Mouse (Mus musculus): ENCODE data around the gene Enam.
"Not testable (repeated sequence)": the region's sequence is repeated elsewhere in the genome, so short reads cannot be mapped to it uniquely, and the experiment has no call there.

The Enam gene

DNA sequence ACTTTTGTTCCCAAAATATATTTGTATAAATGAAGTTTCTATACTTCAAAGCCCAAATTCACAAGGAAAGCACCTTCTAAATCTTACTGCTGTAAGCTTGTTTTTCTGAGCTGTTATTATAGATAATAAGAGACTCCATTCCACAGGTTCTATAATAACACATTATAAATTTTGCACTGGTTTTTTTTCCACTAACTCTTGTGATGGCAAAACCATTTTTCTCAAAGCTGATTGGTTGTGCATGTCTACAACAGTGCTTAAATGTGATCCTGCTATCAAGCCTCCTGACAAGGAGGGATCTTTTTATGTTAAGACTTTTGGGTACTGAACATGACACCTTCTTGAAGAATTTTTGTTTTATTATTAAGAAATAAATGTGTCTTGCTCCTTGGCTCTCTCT is at the start of gene Enam:
Enam (plus strand) TSS at position 301 of the 400 bp plus-strand sequence.
- DNase-seq (ENCODE audit: extremely low read depth, low read depth) = no peak

DNA sequence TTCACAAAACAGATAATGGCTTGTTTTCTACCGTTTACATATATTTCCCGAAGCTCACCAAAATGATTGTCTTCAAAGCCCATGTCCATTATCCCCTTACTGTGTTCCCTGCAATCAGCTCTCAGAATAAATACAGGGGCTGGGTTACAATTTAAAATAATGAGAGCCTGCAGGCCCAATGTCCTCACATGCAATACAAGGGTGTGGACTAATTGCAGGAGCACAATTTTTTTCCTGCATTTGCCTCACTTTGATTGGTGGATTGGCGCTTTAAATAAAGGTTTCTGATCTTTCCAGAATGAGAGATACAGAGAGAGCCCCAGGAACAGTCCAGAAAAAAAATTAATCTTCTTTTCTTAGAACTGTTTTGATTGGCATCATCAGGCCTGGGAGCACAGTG is 32.1 kb upstream of the Enam start, which contains the start of gene Ambn:
Ambn (plus strand) TSS at position 301 of the 400 bp plus-strand sequence.
- no peak for DNase-seq (ENCODE audit: extremely low read depth, low read depth)

DNA sequence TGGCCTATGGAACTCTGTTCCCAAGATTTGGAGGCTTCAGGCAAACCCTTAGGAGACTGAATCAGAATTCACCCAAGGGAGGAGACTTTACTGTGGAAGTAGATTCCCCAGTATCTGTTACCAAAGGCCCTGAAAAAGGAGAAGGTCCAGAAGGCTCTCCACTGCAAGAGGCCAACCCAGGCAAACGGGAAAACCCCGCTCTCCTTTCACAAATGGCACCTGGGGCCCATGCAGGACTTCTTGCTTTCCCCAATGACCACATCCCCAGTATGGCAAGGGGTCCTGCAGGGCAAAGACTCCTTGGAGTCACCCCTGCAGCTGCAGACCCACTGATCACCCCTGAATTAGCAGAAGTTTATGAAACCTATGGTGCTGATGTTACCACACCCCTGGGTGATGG is 20.3 kb upstream of the Enam start:
- no peak for DNase-seq (ENCODE audit: extremely low read depth, low read depth)

DNA sequence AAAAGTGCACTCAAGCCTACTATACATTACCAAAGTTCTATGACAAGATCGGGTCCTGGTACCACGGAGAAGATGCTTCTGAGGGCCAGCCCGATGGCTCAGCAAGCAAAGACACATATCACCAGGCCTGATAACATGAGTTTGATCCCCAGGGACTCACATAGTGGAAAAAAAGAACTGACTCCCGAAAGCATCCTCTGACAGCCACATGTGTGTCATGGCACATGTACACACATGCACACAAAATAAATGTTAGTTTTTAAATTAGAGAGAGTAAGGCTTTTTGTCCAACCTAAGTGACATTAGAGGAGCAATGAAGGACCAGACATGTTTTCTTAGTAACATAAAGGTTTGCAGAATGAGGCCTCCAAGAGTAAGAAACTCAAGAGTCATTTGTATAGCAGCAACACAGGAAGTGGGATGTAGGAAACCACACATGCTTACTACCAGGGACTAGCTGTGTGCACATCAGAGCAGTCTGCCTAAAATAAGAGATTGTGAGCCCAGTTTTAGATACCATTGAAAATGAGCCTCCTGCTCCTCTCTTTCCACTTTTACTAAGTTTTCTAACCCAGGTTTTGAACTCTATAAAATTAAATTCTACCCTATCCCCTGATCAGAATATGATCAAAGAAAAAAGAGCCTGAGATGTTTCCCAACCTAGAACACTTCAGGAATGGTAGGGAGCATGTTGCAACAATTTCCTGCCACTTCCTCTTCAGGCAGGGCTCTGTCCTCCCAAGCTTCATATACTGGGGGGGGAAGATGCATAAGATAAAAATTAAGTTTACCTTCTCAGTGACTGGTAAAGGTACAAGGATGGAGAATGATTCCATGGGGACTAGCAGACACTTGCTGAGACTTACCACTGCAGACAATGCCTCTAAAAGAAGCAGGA is 18.7 kb upstream of the Enam start:
- DNase-seq (ENCODE audit: extremely low read depth, low read depth) = no peak

DNA sequence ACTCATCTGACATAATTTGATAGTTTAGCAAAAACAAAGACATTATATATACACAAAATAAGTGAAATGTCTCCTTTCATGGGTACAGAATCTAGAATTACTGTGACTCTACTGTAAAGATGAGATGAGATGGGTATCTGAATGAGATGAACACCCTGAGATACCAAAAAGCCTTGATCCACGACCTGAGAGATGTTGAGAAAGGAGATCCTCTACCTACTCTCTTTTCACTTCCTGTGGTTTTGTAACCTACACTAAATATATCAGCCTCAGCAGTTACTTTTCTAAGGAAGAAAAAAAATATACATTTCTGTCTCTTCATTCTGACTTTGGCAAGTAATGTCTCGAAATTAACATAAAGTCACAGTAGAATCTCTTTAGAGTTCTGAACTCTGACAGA is 1.2 kb downstream of the Enam start:
- no peak for DNase-seq (ENCODE audit: extremely low read depth, low read depth)

DNA sequence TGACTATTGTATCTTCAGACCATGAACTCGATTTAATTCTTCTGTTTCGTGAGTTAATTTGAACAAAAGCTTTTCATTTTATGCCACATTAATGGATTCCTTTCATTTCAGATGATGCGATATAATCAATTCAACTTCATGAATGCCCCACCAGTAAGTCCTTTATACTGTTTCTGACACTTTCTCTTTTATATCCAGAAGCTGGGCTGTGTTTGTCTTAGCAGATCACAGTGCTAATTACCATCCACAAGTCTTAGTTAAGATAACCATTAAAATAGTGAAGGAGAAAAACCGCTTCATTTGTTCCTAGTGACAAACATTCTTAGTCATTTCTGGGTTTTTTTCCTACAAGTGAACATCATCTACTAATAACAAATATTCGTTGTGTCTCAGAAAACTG is 3.3 kb downstream of the Enam start:
- no peak for DNase-seq (ENCODE audit: extremely low read depth, low read depth)

DNA sequence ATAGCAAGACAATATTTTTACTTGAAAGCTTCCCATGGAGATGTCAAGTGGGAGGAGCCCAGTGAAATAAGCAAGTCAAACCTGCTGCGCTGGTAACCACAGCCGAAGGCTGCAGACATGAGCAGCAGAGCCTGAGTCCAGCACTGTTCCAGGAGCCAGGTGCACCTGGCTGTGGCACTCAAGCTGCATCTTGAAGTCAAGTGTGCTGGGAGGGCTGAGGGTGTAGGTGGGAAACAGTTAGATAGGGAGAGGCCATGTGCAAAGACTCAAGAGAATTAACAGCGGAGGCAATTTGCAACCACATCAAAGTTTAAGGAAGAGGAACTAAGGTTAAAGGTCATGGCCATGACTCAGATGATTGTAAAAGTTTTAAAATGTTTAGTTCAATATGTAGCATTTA is 12.0 kb downstream of the Enam start:
- no peak for DNase-seq (ENCODE audit: extremely low read depth, low read depth)

DNA sequence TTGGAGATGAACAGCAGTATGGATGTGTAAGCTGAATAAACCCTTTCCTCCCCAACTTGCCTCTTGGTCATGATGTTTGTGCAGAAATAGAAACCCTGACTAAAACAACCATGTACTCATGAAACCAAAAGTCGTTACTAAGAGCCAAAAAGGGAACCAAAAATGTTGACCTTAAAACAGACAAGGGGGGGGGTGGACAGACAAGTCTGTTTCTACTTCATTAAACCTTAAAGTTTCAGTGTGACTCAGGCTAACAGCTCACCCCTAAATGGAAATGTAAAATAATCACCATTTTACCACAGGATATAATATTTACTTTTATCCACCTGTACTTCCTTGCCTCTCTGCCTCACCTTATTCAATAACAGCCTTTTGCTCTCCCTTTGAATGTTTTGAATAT is 20.8 kb downstream of the Enam start:
- no peak for DNase-seq (ENCODE audit: extremely low read depth, low read depth)

DNA sequence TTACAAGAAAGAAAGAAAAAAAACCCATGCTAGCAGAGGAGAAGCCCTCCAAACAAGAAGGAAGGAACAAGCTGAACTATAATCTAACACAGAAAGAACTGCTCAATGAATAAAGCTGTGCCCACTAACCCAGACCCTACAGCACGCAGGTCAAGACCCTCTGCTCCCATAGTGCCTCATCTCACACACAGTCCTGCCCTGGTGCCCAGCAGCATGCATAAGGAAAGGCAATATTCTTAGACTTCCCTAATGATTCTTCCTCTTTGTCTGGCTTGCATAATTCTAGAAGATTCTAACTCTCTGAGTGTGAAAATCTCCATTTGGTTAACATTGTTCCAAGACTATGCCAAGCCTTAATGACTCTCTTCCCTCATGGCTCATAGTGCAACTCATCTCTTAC is 21.2 kb downstream of the Enam start:
- no peak for DNase-seq (ENCODE audit: extremely low read depth, low read depth)

DNA sequence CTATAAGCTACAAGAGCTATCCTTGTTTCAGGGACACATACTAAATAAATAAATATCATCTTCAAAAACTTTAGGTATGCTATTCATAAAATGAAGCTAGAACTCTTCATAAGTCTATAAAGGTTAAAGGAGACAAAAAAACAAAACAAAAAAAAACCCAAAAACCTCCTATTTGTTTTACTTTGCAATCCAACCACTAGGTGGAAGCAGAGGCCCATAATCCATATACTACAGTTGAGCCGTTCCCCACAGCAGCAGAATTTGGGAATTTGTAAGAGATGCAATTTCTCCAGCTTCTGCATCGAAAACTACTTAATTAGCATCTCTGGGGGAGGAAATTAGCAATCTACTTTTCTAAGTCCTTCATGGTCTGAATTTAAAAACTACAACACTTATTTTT is 31.5 kb downstream of the Enam start:
- DNase-seq (ENCODE audit: extremely low read depth, low read depth) = peak; percentile 16

DNA sequence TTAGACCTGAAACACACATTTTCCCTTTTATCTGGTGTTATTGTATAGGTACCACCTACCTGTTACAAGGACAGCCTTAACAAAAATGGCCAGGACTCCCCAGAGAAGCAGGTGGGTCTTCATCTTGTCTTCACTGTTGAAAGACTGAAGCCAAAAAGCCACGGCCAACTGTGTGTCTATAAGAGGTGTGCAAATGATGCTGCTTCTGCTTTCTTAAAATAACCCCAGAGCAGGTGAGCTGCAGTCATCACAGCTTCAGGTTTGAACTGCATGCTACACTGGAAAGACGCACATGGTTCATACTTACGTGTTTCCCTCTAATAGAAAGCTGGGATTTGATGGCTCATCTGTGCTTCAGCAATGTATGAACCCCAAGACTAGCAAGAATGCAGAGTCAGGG is 39.9 kb downstream of the Enam start, which contains the start of gene Jchain:
Jchain (minus strand) TSS at position 235 of the 400 bp plus-strand sequence.
- no peak for DNase-seq (ENCODE audit: extremely low read depth, low read depth)

DNA sequence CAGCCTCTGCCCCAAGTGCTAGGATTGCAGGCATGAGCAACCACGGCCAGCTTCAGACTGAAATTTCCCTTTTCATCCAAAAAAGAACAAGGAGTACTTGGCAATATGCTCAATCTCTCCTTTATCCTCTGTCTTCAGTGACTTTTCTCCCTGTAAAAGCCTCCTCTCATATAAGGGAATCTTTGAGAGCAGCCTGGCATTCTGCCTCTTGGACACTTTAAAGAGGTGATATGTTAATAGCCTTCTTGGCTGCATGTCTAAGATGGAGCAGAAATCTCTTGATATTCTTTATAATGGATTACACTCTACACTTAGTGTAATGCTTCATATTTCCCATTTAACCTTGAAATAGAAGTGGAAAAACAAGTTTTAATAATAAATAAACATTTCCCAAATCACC is 43.1 kb downstream of the Enam start:
- DNase-seq (ENCODE audit: extremely low read depth, low read depth) = no peak

DNA sequence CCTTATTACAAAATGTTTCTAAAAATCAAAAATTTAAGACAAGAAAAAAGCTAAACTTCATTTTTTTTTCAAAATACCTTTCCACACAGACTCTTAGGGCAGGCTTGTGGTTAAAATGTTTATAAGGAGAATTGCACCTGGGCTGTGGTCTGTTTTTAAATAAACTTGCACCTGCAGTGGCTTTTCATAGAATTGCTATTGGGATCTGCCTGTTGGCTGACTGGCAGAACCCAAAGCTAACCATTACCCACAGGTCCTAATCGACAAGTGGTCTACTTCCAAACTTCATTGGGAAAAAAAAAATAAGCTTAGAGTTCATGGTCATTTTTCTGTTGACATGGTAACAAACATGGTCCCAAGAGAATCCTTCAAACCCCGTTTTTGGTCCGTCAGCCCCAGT is 46.9 kb downstream of the Enam start:
- DNase-seq (ENCODE audit: extremely low read depth, low read depth) = no peak

DNA sequence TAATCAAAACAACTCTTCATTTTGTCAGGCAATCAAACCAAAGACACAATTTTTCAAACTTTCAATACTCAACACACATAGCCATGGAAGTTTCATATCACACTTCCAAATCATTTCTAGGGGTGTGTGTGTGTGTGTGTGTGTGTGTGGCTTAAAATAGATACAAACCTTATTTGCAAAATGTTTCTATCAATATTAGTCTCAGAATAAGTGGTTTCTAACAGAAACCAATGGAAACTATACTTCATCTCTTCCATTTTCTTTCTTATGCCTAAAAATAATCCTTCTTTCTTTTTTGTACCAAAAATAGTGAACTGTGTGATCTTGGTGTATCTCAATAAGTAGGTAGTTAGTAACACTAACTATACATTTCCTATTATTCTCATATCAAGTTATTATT is 53.1 kb downstream of the Enam start:
- no peak for DNase-seq (ENCODE audit: extremely low read depth, low read depth)

DNA sequence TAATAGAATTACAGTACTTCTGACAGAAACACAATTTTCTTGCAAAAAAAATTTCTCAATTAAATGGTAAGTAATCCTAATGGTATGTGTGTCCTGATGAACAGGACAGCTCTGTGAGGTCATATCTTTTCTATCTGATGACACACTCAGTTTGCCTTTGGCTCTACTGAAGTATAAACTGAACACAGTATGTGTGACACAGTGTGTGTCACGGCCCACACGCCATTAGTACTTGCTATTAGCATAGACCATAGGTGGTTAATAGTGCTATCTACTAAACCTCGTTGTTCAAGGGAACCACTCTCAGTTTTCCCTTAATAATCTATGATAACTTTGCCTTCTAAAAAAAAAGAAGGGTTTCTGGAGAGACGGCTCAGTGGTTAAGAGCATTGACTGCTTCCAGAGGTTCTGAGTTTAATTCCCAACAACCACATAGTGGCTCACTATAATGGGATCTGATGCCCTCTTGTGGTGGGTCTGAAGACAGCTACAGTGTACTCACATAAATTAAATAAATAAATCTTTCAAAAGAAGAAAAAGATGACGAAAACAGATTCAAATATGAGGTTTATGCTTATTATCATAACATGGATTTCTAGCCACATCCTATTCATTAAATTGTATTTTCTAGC is 55.0 kb downstream of the Enam start:
- DNase-seq (ENCODE audit: extremely low read depth, low read depth) = peak; percentile 23

DNA sequence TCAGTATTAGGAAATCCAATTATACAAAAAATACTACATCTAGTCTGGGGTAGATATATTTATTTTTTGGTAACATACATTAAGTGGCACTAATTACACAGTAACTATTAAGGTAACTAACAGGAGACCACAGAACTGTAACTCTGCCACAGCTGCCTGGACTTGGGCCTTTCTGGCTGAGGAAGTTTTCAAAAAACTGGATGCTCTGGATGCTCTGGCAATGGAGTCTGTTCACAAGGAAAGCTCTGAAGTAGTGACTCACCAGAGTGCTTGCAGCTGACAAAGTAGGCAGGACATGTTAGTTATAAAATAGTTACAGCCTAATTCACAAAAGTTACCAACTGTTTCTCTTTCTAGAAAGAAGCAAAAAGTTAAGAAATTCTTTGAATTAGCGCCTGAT is 56.6 kb downstream of the Enam start:
- not testable (repeated sequence) for DNase-seq (ENCODE audit: extremely low read depth, low read depth)

DNA sequence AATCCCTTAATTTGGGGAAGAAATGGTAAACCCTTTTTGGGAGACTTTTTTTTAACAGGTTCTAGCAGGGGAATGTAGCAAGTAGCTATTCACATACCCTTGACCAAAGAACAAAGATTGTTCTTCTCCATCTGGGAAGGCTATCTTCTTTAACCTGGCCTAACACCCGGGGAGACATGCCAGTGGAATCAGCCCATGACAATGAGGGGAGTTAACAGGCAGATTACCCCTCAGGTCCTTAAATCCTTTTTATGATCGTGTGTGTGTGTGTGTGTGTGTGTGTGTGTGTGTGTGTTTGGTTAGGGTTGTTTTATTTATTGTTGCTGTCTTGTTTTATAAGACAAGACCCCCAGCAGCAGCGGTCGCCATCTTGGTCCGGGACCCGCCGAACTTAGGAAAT is 57.8 kb downstream of the Enam start:
- no peak for DNase-seq (ENCODE audit: extremely low read depth, low read depth)

DNA sequence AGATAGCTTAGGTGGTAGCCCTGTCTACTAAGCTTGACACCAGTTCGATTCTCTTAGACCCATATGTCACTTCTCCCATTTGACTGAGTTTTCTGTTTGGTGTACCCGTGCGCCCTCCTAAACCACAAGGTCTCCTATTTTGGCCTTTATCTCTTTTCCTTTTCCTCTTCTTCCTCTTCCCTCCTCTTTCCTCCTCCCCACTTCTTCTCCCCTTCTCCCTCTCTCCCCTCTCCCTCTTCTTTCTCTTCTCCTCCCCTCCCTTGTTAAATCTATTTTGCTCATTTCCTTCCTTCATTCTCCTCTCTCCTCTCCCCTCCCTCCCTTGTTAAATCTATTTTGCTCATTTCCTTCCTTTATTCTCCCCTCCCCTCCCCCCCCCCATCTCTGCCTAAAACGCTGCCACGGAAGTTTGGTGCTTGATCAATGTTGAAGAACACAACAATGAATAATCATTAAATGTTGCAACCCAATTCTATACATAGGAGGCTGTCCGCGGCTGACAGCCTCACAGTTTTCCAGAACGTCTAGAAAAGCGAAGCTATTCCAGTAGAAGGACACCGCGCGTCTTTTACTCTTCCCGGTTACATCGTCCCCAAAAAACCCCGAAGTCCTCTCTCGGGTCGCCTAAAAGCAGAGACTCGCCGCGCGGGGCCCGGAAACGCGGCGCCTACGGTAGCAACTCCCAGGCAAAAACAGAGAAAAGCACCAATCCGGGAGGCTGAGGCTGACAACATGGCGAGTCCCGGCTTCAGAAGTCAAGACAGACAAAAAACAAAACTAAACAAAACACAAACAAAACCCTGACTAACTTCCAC is 65.7 kb downstream of the Enam start:
- DNase-seq (ENCODE audit: extremely low read depth, low read depth) = peak; percentile 43

DNA sequence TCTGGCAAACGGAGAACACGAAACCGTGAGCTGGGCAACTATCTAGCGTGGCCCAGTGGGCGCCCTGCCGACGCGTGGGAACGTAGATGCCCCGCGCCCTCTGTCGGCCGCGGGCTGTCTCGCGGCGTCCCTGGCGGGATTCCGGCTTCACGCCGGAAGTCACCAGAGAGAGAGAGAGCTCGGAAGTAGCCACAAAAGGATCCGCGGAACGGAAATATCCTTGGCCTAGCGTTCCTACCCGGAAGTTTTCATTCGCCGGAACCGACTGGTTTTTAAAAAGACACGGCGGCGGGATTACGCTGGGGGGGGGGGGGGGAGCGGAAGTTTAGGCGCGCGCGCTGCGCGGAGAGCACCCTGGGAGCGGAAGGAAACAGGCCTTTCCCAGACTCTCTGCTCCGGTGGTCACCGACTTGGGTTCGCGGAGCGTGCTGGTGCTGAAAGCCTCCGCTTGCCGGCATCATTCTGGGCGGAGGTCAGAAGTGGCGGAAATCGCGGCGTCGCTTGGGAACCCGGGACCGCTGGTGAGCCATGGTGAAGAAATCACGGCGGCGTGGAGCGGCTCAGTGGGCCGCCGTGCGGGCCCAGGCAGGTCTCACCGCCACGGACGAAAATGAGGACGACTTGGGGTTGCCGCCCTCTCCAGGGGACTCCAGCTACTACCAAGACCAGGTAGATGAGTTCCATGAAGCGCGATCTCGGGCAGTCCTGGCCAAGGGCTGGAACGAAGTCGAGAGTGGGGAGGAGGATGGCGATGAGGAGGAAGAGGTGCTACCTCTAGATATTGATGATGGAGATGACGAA is 66.5 kb downstream of the Enam start, which contains the start of gene Utp3:
Utp3 (plus strand) TSS at position 377 of the 801 bp plus-strand sequence.
- peak; percentile 97 for DNase-seq (ENCODE audit: extremely low read depth, low read depth)

Data from MEL-GATA-1-ER (cell line).